Mouse (Mus musculus): ENCODE measurements around the gene 1810055G02Rik.

The 1810055G02Rik gene

DNA sequence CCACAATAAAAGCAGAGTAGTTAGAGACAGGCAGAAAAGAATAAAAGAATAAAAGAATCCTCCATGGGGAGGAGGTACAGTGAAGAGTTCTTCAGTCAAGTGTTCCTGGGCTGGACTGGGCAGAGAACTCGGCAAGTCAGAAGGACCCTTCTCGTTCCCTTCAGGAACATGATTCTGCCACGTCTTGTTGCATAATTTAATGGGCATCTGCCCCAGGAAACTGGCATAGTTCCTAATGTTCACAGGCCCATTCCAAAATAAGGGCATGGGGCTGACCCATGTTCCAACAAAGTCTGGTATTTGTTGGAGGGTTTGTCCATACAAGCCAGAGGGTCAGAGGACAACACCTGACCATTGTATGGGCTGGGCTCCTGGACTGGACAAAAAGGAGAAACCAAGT, 13.1 kb upstream of the 1810055G02Rik start:
- DNase-seq (ENCODE audit: low read depth, low spot score), result no peak

- DNase-seq (ENCODE audit: low read depth, low spot score), result no peak
Observed at GRCm38 (mm10) chr19:3695471-3695870, 12.6 kb upstream of the 1810055G02Rik start.

DNA sequence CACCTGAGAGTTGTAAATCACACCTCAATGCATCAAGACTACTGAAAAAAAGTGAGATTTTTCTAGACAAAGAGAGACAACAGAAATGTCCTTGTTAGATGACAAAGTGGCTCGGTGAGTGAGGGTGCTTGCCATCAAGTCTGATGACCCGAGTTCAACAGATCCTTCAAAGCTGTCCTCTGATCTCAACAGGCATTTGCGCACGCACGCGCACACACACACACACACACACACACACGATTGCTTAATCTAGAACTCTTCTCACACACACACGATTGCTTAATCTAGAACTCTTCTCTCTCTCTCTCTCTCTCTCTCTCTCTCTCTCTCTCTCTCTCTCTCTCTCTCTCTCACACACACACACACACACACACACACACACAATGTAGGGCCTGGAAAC, 12.1 kb upstream of the 1810055G02Rik start:
- no peak for DNase-seq (ENCODE audit: low read depth, low spot score)

GRCm38 (mm10) chr19:3698035-3698434, 10.1 kb upstream of the 1810055G02Rik start:
- no peak for DNase-seq (ENCODE audit: low read depth, low spot score)

GRCm38 (mm10) chr19:3699508-3700438, 8.3 kb upstream of the 1810055G02Rik start:
- peak; percentile 63 for DNase-seq (ENCODE audit: low read depth, low spot score)

DNA sequence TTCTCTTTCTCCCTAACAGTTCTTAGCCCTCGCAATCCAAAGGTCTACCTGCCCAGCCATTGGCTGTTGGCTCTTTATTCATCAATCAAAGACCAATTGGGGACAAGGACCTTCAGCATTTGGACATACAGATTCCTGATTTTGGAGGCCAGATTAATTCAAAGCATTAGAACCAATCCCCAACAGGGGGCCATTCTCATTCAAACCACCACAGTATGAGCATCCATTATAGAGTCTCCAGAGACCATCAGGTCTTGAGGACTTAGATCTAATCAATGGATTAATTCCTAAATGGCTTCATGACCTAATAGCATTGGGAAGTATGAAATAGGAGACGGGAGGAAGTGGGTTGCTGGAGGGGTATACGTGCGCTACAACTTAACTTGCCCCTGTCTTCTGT, 5.6 kb upstream of the 1810055G02Rik start:
- no peak for DNase-seq (ENCODE audit: low read depth, low spot score)

DNA sequence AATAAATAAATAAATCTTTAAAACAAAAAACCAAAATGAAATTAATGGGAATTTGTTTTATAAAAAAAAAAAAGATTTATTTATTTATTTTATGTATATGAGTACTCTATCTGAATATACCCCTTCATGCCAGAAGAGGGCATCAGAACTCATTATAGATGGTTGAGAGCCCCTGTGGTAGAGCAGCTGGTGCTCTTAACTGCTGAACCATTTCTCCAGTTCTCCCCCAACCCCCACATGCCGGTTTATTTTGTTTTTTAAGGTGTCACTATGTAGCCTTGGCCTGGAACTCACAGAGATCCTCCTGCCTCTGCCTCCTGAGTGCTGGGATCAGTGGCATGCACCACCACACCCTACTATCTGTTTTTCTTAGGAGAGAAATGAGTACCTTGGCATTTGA, 1.8 kb upstream of the 1810055G02Rik start:
- no peak for DNase-seq (ENCODE audit: low read depth, low spot score)

- no peak for DNase-seq (ENCODE audit: low read depth, low spot score)
Observed at GRCm38 (mm10) chr19:3707553-3707952, 540 bp upstream of the 1810055G02Rik start.

- no peak for DNase-seq (ENCODE audit: low read depth, low spot score)
Observed at GRCm38 (mm10) chr19:3709013-3709787, 1.1 kb downstream of the 1810055G02Rik start.

DNA sequence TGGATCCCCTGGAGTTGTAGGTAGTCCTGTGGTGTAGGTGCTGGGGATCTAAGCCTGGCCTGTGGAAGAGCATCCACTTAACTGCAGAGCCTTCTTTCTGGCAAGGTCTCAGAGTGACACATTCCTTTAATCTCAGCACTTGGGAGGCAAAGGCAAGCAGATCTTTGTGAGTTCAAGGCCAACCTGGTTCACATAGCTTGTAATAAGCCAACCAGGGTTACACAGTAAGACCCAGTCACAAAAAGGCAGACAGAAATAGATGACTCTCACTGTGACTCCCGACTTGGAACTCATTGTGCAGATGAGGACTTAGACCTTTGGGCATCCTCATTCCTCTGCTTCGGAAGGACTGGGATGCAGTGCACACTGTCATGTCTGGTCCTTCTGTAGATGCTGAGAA, 2.3 kb downstream of the 1810055G02Rik start:
- no peak for DNase-seq (ENCODE audit: low read depth, low spot score)

DNA sequence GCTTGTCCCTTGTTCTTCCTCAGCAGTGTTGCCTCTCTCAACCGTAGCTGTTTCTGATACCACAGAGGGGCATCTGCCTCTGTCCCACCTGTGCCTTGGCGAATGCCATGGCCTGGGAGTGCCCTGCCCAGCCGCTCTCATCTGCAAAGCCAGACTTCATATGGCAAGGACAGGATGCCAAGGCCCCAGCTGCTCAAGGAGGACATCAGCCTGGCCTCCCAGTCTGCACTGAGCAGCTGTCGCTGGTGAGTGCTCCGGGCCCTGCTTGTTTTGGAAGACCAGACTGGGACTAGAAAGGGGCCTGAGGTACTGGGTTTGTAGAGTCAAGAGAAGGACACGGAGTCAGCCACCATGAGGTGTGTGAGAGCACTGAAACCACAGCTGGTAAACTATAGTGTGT, 6.3 kb downstream of the 1810055G02Rik start:
- DNase-seq (ENCODE audit: low read depth, low spot score), result no peak

DNA sequence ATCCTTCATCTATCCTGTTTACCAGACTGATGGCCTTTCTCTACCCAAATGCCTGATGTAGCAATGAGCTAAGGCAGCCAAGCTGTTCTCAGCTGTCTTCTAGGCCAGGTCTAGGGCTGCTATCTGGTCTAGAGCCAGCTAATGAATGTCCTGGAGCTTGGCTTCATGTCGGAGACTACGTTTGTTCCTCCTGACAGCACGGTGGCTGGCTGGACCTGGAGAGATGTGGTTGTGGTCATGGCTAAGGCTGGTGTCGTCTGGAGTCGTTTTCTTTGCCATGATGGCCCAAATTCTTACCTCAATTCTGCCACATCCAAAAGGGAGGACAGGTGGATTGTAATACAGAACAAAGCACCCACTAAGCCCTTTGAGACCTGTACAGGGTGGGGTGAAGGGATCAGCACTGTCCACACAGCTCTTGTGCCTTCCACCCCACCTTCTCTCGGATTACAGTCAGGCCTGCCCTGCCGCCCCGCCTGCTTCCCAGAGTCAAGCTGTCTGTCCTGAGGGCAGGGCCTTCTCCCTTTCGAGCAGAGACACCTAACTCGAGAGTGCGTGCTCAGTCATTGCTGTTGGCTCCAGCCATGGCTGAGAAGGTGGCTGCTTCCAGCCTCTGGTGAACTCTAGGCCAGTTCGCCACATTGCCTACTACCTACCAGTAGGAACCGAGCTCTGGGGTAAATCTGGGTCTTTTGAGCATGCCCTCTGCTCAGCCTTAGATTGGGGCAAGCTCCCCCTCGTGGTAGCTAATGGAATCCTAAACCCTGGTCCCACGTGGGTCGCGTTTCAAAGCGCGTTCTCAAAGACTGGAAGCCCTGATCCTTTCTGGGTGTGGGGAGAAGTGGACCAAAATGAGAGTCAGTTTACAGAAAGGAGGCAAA, 10.6 kb downstream of the 1810055G02Rik start:
- peak; percentile 65 for DNase-seq (ENCODE audit: low read depth, low spot score)

DNA sequence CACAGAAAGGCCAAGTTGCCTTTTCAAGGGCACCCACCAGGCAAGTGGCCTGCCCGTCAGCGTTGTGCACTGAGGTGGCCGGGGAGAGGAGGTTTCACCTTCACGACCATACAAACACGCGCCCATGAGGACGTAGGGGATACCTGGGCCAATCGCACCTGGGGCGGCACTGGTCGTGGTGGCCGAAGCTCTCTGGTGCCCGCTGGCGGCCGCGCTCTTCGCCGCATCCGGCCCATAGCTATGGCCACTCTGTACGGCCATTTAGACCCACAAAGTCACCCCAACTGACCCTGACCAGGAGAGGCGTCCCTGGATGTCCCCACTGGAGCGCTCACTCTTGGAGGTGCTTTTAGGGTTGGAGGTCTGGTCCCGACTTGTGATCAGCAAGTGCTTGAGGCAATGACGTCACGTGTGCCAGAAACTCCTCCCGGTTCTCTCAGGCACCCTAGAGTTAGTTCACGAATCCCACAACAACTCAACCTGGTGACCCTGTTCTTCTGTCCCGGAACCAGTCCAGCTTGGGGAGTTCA, 11.3 kb downstream of the 1810055G02Rik start:
- no peak for DNase-seq (ENCODE audit: low read depth, low spot score)

DNA sequence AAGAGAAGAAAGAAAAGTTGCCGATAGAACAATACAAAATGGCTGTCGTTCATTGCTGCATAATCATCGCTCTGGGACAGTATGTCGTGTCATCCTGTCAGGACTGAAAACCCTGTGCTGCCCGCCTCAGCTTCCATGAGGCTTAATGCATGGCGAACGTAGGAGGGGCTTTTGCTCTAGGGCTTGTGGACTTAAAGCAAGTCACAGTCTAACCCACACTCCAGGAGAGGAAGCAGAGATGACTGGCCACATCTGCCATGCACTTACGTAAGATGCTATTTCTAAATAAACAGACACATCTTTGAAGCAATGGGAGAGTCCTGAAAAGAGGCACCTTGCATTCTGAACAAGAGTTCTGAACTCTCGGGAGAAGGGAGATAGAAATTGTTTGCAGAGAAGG, 15.1 kb downstream of the 1810055G02Rik start:
- DNase-seq (ENCODE audit: low read depth, low spot score), result no peak

- no peak for DNase-seq (ENCODE audit: low read depth, low spot score)
Observed at GRCm38 (mm10) chr19:3723904-3724303, 15.8 kb downstream of the 1810055G02Rik start.

DNA sequence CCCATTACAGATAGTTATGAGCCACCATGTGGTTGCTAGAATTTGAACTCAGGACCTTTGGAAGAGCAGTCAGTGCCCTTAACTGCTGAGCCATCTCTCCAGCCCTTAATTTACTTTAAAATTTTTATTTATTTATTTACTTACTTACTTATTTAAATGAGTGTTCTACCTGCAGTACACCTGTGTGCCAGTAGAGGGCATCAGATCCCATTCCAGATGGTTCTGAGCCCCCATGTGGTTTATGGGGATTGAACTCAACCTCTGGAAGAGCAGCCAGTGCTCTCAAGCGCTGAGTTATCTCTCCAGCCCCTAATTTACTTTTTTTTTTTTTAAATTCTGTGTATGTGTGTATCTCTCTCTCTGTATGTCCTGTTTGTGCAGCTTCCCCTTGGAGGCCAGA, 16.7 kb downstream of the 1810055G02Rik start:
- DNase-seq (ENCODE audit: low read depth, low spot score), result no peak

GRCm38 (mm10) chr19:3728901-3729300, 20.8 kb downstream of the 1810055G02Rik start:
- no peak for DNase-seq (ENCODE audit: low read depth, low spot score)

GRCm38 (mm10) chr19:3730781-3731646, 22.9 kb downstream of the 1810055G02Rik start:
- DNase-seq (ENCODE audit: low read depth, low spot score), result no peak

GRCm38 (mm10) chr19:3736001-3736400, 27.9 kb downstream of the 1810055G02Rik start:
- no peak for DNase-seq (ENCODE audit: low read depth, low spot score)

DNA sequence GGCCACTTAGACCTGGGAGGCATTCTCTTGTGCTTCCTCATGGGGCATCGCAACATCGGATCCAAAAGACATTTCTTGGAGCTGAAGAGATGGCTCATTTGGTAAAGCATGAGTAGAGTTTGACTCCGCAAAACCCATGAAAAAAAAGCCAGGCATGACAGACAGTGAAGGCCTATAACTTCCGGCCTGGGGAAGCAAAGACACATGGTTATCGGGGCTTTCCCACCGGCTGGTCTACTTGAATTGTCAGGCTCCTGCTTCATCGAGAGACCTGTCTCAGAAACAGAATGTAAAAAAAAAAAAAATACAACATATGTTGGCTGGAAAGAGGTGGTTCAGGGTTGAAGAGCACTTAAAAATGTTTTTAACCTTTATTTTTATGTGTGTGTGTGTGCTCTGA, 31.6 kb downstream of the 1810055G02Rik start:
- no peak for DNase-seq (ENCODE audit: low read depth, low spot score)

Measured in retina, postnatal 7 days (tissue).